Mouse (Mus musculus) testis, adult 2 months (tissue): ENCODE measurements around the gene Slc27a1. TPM values are rescaled to one million over a fixed set of nuclear protein-coding genes. Genes with fewer than 3 reads are reported as not detected.
A peak's percentile ranks its signal among the peaks of the same experiment; 100 is the strongest.

Source experiments
- H3K27ac ChIP-seq: fragments of 200-500 bp; 2 replicates; pipeline ENCODE4 v1.5.1; 2012; ENCODE audit warnings: low read depth, low read length; ENCODE audit not compliant: control insufficient read depth, insufficient read depth
- H3K27me3 ChIP-seq: fragments of 200-500 bp; 2 replicates; pipeline ENCODE4 v1.6.1; 2012; ENCODE audit warnings: mild to moderate bottlenecking, low read length, moderate library complexity; ENCODE audit not compliant: control insufficient read depth, insufficient read depth
- H3K36me3 ChIP-seq: fragments of 200-500 bp; 2 replicates; pipeline ENCODE4 v1.6.1; 2012; ENCODE audit warnings: mild to moderate bottlenecking, low read length; ENCODE audit not compliant: control insufficient read depth, insufficient read depth
- H3K4me1 ChIP-seq: fragments of 200-500 bp; 2 replicates; pipeline ENCODE4 v1.6.1; 2012; ENCODE audit warnings: low read length; ENCODE audit not compliant: control insufficient read depth, insufficient read depth
- H3K4me3 ChIP-seq: fragments of 200-500 bp; 2 replicates; pipeline ENCODE4 v1.5.1; 2012; ENCODE audit warnings: low read depth, mild to moderate bottlenecking, low read length, moderate library complexity, mixed read lengths; ENCODE audit not compliant: control insufficient read depth
- CTCF ChIP-seq: fragments of 200-500 bp; IDR thresholded peaks from 2 replicates; pipeline ENCODE4 v1.5.1; 2012; ENCODE audit warnings: low read depth, mild to moderate bottlenecking, inconsistent platforms, low read length, moderate library complexity; ENCODE audit not compliant: control insufficient read depth, insufficient read depth, insufficient replicate concordance
- POLR2A ChIP-seq: fragments of 200-500 bp; IDR thresholded peaks from 2 replicates; pipeline ENCODE4 v1.6.1; 2012; ENCODE audit warnings: low read depth, mild to moderate bottlenecking, inconsistent platforms, low read length, moderate library complexity; ENCODE audit not compliant: control insufficient read depth
- polyA plus RNA-seq: library from polyadenylated mRNA; depleted of rRNA; stranded (reverse); fragments of >200 nt; gene quantifications from 2 replicates; pipeline ENCODE4 v1.2.3, GENCODE M21; 2012

The Slc27a1 gene
- polyA plus RNA-seq, 1 experiment: 82.1 TPM

GRCm38 (mm10) chr8:71586891-71587290 is 18.2 kb downstream of the Slc27a1 start:
- TF ChIP-seq POLR2A (no peak), CTCF (peak; percentile 49; the same call in 1 of the 2 replicates)

GRCm38 (mm10) chr8:71588762-71589161 is 20.1 kb downstream of the Slc27a1 start:
- Histone ChIP-seq H3K4me1 (peaks cover 10% of the 10 kb centered on the region), H3K27ac (no peak overlapping the region), H3K4me3 (no peak overlapping the region), H3K36me3 (no peaks in the 10 kb centered on the region; the same call in 1 of the 2 replicates), H3K27me3 (no peaks in the 10 kb centered on the region)
- TF ChIP-seq POLR2A (no peak), CTCF (no peak)

More at GRCm38 (mm10) chr8:71586891-71587290, 18.2 kb downstream of the Slc27a1 start:
- H3K27me3 ChIP-seq: no peaks in the 10 kb centered on the region
- H3K27ac ChIP-seq: no peak overlapping the region
- H3K36me3 ChIP-seq: no peaks in the 10 kb centered on the region; the same call in 1 of the 2 replicates
- peaks cover 7% of the 10 kb centered on the region for H3K4me1 ChIP-seq
- H3K4me3 ChIP-seq: no peak overlapping the region

- H3K27ac ChIP-seq: no peak overlapping the region
- TF ChIP-seq CTCF (no peak), POLR2A (no peak)
- H3K36me3 ChIP-seq: no peaks in the 10 kb centered on the region
- peak overlapping the region; percentile 83; the same call in 1 of the 2 replicates for H3K4me3 ChIP-seq
- H3K4me1 ChIP-seq: peaks cover 13% of the 10 kb centered on the region
- no peaks in the 10 kb centered on the region for H3K27me3 ChIP-seq
Observed at GRCm38 (mm10) chr8:71591017-71591416, 22.3 kb downstream of the Slc27a1 start.

GRCm38 (mm10) chr8:71591471-71592373 is 23.0 kb downstream of the Slc27a1 start, which contains the start of gene Pgls:
TSS of gene Pgls (plus strand) at chr8:71592176.
- peak within 1 kb of the TSS; percentile 83 for H3K4me3 ChIP-seq
- peak within 1 kb of the TSS; percentile 76 for H3K27ac ChIP-seq
- no peaks in the 10 kb centered on the region for H3K36me3 ChIP-seq
- peaks cover 13% of the 10 kb centered on the region for H3K4me1 ChIP-seq
- no peaks in the 10 kb centered on the region for H3K27me3 ChIP-seq
- TF ChIP-seq POLR2A (peak; percentile 86), CTCF (no peak)

DNA sequence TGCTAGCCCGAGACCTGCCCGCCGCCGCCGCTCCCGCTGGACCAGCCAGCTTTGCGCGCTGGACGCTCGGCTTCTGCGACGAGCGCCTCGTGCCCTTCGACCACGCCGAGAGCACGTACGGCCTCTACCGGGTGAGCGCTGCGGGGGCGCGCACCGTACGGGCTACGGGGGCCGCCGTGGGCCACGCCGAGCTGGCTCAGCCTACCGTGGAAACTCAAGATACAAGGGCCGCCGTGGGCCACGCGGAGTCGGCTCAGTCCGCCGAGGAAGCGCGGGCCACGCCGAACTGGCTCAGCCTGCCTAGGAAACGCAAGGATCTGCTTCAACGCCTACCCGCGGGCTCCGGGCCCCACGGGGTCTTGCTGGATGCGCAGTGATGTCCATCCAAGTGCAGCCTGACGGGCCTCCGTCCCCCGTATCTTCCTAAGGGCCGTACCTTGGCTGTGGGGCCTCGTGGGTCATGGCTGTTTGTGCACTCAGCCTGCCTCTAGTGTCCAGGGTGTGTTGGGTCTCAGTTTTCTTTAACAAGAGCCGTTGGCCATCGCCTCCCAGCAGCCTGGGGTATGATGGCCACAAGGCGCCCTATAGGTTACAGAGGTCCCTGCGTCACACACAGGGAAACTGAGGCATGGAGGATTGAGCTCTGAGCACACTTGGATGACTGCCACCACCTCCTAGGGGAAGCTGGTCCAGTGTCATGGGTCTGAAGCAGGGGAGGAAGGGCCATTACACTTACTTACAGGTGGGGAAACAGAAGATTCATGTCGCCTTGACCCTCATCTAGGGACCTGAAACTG is 23.9 kb downstream of the Slc27a1 start:
- Histone ChIP-seq H3K27me3 (no peaks in the 10 kb centered on the region), H3K4me3 (peak overlapping the region; percentile 83), H3K27ac (peak overlapping the region; percentile 76), H3K36me3 (no peaks in the 10 kb centered on the region), H3K4me1 (peaks cover 13% of the 10 kb centered on the region)
- TF ChIP-seq CTCF (no peak), POLR2A (peak; percentile 48; the same call in 1 of the 2 replicates)

GRCm38 (mm10) chr8:71593556-71594323 is 25.1 kb downstream of the Slc27a1 start:
- Histone ChIP-seq H3K27ac (no peak overlapping the region), H3K36me3 (no peaks in the 10 kb centered on the region), H3K4me1 (peaks cover 13% of the 10 kb centered on the region), H3K4me3 (no peak overlapping the region), H3K27me3 (no peaks in the 10 kb centered on the region)
- TF ChIP-seq POLR2A (no peak), CTCF (no peak)
